ENCODE assay signal across 23 mouse cellular contexts in genomic region chr5:121053886-121054285, GRCm38 (mm10). TPM values are rescaled to one million over a fixed set of nuclear protein-coding genes. Genes with fewer than 3 reads are reported as not detected.
DNase-seq lines count a peak whose midpoint lies in the region; ATAC-seq lines count a peak whose summit lies in the region.
"Had no signal": no experiment of that assay in that cellular context is flagged by ENCODE, and none has a peak within 500 bp of the region (broad histone marks: within the 10 kb centered on the region; RNA-seq: fewer than 3 reads in every experiment).

No protein-coding gene starts in this region.

- H3K36me3 ChIP-seq in forebrain, embryonic 15.5 days: no peaks in the 10 kb centered on the region
- H3K36me3 ChIP-seq in forebrain, embryonic 10.5 days (replicated peaks): no peaks in the 10 kb centered on the region
- H3K36me3 ChIP-seq: embryonic facial prominence, embryonic 13.5 days; embryonic facial prominence, embryonic 15.5 days; forebrain, embryonic 12.5 days had no signal

- ATAC-seq in forebrain, embryonic 15.5 days (replicated peaks): no peak
- ATAC-seq: CD4-positive, CD25-positive, alpha-beta regulatory T cell, adult 4 months; forebrain, embryonic 14.5 days had no signal

- H3K9me3 ChIP-seq in forebrain, embryonic 15.5 days: no peaks in the 10 kb centered on the region
- no peaks in the 10 kb centered on the region for H3K9me3 ChIP-seq in forebrain, embryonic 10.5 days
- H3K9me3 ChIP-seq: embryonic facial prominence, embryonic 13.5 days; embryonic facial prominence, embryonic 15.5 days; forebrain, embryonic 12.5 days had no signal

- H3K4me1 ChIP-seq in forebrain, embryonic 15.5 days: no peaks in the 10 kb centered on the region
- no peaks in the 10 kb centered on the region for H3K4me1 ChIP-seq in forebrain, embryonic 10.5 days
- H3K4me1 ChIP-seq: embryonic facial prominence, embryonic 13.5 days; embryonic facial prominence, embryonic 15.5 days; forebrain, embryonic 12.5 days had no signal

- H3K4me2 ChIP-seq in forebrain, embryonic 15.5 days (replicated peaks): no peak overlapping the region
- H3K4me2 ChIP-seq: embryonic facial prominence, embryonic 13.5 days; embryonic facial prominence, embryonic 15.5 days; forebrain, embryonic 12.5 days had no signal

- 83% methylated on average over 9 of the region's 9 CpGs for WGBS in forebrain, embryonic 15.5 days
- 88% methylated on average over 9 of the region's 9 CpGs for WGBS in forebrain, embryonic 10.5 days

- no peak for DNase-seq in forebrain, embryonic 10.5 days (ENCODE audit: extremely low spot score, low spot score)
- peak; percentile 19 for DNase-seq in layer of hippocampus, adult 9-11 months
- DNase-seq in layer of hippocampus, adult 9-10 months (ENCODE audit: low spot score): no peak
- DNase-seq in telencephalon, adult 2 months (ENCODE audit: low read depth, low spot score): peak; percentile 40
- no peak for DNase-seq in right cerebral cortex, adult 18-20 months
- DNase-seq: adrenal gland, adult 2 months; adrenal gland, postnatal 10 days; adrenal gland, postnatal 36 days; B cell, adult 2 months; cerebellum, adult 11 months; cerebellum, adult 18-20 months; cerebellum, adult 8-10 months; cerebellum, adult 9-11 months; cerebellum, postnatal 14 days; cerebellum, postnatal 36 days; embryo, embryonic 11 days had no signal

- H3K4me3 ChIP-seq in forebrain, embryonic 15.5 days: no peak overlapping the region
- no peak overlapping the region for H3K4me3 ChIP-seq in forebrain, embryonic 10.5 days
- H3K4me3 ChIP-seq: embryonic facial prominence, embryonic 13.5 days; embryonic facial prominence, embryonic 15.5 days; erythroblast, embryonic 14.5 days; forebrain, embryonic 12.5 days had no signal

- no peaks in the 10 kb centered on the region for H3K27me3 ChIP-seq in forebrain, embryonic 15.5 days
- H3K27me3 ChIP-seq in forebrain, embryonic 10.5 days (ENCODE audit: poor library complexity, severe bottlenecking): no peaks in the 10 kb centered on the region
- H3K27me3 ChIP-seq: embryonic facial prominence, embryonic 13.5 days; embryonic facial prominence, embryonic 15.5 days; forebrain, embryonic 12.5 days had no signal

- peak overlapping the region; percentile 49; the same call in 1 of the 2 replicates for H3K27ac ChIP-seq in forebrain, embryonic 15.5 days (replicated peaks)
- no peak overlapping the region for H3K27ac ChIP-seq in forebrain, embryonic 10.5 days
- H3K27ac ChIP-seq: embryonic facial prominence, embryonic 13.5 days; embryonic facial prominence, embryonic 15.5 days; forebrain, embryonic 12.5 days had no signal

- no peak overlapping the region for H3K9ac ChIP-seq in forebrain, embryonic 15.5 days (replicated peaks)
- H3K9ac ChIP-seq: embryonic facial prominence, embryonic 13.5 days; embryonic facial prominence, embryonic 15.5 days; forebrain, embryonic 12.5 days had no signal

RNA-seq across cellular contexts. Expression of gene Rph3a, which starts 44.0 kb away (rescaled TPM):
- polyA plus RNA-seq in forebrain, embryonic 15.5 days (2015; fragmentation: Nextera tagmentation; extraction: Ambion mirVana): 21.1 and 21.3 TPM in 2 replicates
- 0.25 and 0.60 TPM in 2 replicates for polyA plus RNA-seq in forebrain, embryonic 10.5 days (2016; fragmentation: Nextera tagmentation; extraction: Ambion mirVana)
- polyA plus RNA-seq: CD4-positive, CD25-positive, alpha-beta regulatory T cell, adult 4 months; erythroblast, embryonic 14.5 days had no signal

Comparison
In these comparisons a context has a peak if more than half of its experiments do, and no peak if none do; other contexts are left out.
1. DNase-seq: peak in layer of hippocampus, adult 9-11 months (single experiment) and telencephalon, adult 2 months (single experiment); none in forebrain, embryonic 10.5 days (single experiment), layer of hippocampus, adult 9-10 months (single experiment) and right cerebral cortex, adult 18-20 months (single experiment).
2. RNA of gene Rph3a, which starts 44.0 kb away (polyA plus RNA-seq): 21.1 to 21.3 TPM in forebrain, embryonic 15.5 days; 0.25 to 0.60 TPM in forebrain, embryonic 10.5 days; every median in the first group is over 10 times any median in the second.